Mouse (Mus musculus) CH12.LX (cell line): Measurements from ENCODE around the gene Faiml. TPM values are rescaled to one million over a fixed set of nuclear protein-coding genes. Genes with fewer than 3 reads are reported as not detected.

Source experiments
- DNase-seq: peaks from one replicate; pipeline ENCODE4 v3.0.0-alpha.2; 2013; ENCODE audit errors: extremely low read depth
- H3K27ac ChIP-seq: 2 replicates; pipeline ENCODE4 v1.5.1; 2012; ENCODE audit warnings: low read depth, mild to moderate bottlenecking, control low read depth, moderate library complexity; ENCODE audit not compliant: insufficient read depth
- H3K27me3 ChIP-seq: replicated peaks from 2 replicates; pipeline ENCODE3; 2012; ENCODE audit warnings: inconsistent platforms
- H3K36me3 ChIP-seq, 2 experiments: replicated peaks in 1 of 2; 2 replicates each; pipeline versions ENCODE3 to v1.6.1; 2012; ENCODE audit warnings: inconsistent platforms in 1 of 2, low read length in 1 of 2, mild to moderate bottlenecking in 1 of 2, mixed read lengths in 1 of 2, moderate library complexity in 1 of 2; ENCODE audit not compliant: control insufficient read depth in 1 of 2, insufficient read depth in 1 of 2
- H3K4me1 ChIP-seq, 2 experiments: 2 replicates each; pipeline ENCODE4 v1.6.1; 2012; ENCODE audit warnings: inconsistent platforms in 1 of 2, moderate library complexity in 1 of 2; ENCODE audit not compliant: insufficient read depth in 2 of 2, control insufficient read depth in 1 of 2
- H3K4me2 ChIP-seq: 2 replicates; pipeline ENCODE4 v1.6.1; 2012; ENCODE audit warnings: low read depth, mild to moderate bottlenecking, control low read depth; ENCODE audit not compliant: poor library complexity, insufficient read depth, severe bottlenecking
- H3K4me3 ChIP-seq, 3 experiments: fragments of 150-350 bp in 1 of 3; sonication (generic) in 1 of 3; replicated peaks in 1 of 3; 2 replicates each; pipeline versions ENCODE3 to v1.5.1; 2011 to 2012; ENCODE audit warnings: low read depth in 2 of 3, low read length in 2 of 3, mild to moderate bottlenecking in 2 of 3, moderate library complexity in 2 of 3, control low read depth in 1 of 3, improper control_type of control experiment in 1 of 3, inconsistent platforms in 1 of 3, mixed read lengths in 1 of 3; ENCODE audit not compliant: poor library complexity in 1 of 3
- H3K79me2 ChIP-seq: replicated peaks from 2 replicates; pipeline ENCODE4 v1.6.1; 2012; ENCODE audit warnings: mild to moderate bottlenecking, moderate library complexity; ENCODE audit not compliant: control insufficient read depth, poor library complexity, insufficient read depth, severe bottlenecking; ENCODE audit errors: extremely low read depth
- H3K9ac ChIP-seq: 2 replicates; pipeline ENCODE4 v1.6.1; 2012; ENCODE audit warnings: low read depth, mild to moderate bottlenecking, control low read depth, moderate library complexity; ENCODE audit not compliant: insufficient read depth
- H3K9me3 ChIP-seq: replicated peaks from 2 replicates; pipeline ENCODE3; 2012; ENCODE audit warnings: low read length, inconsistent platforms, mixed read lengths
- BHLHE40 ChIP-seq: IDR thresholded peaks from 2 replicates; pipeline ENCODE4 v1.6.1; 2011; ENCODE audit warnings: mild to moderate bottlenecking, low read depth, low read length, improper control_type of control experiment
- CHD1 ChIP-seq: IDR thresholded peaks from 2 replicates; pipeline ENCODE4 v1.6.1; 2012; ENCODE audit warnings: low read depth, low read length, improper control_type of control experiment, inconsistent platforms
- CHD2 ChIP-seq: IDR thresholded peaks from 2 replicates; pipeline ENCODE4 v1.6.1; 2011; ENCODE audit warnings: low read length, improper control_type of control experiment
- CTCF ChIP-seq, 2 experiments: IDR thresholded peaks in 1 of 2; conservative IDR thresholded peaks in 1 of 2; 2 replicates each; pipeline ENCODE4 v1.5.1; 2011 to 2012; ENCODE audit warnings: low read depth in 2 of 2, low read length in 2 of 2, improper control_type of control experiment in 1 of 2, inconsistent platforms in 1 of 2, mild to moderate bottlenecking in 1 of 2, moderate library complexity in 1 of 2
- E2F4 ChIP-seq: IDR thresholded peaks from 2 replicates; pipeline ENCODE4 v1.6.1; 2011; ENCODE audit warnings: low read depth, low read length, improper control_type of control experiment; ENCODE audit not compliant: insufficient replicate concordance
- ELF1 ChIP-seq: IDR thresholded peaks from 2 replicates; pipeline ENCODE4 v1.6.1; 2014; ENCODE audit warnings: low read depth, mild to moderate bottlenecking, inconsistent platforms, low read length, improper control_type of control experiment
- ETS1 ChIP-seq: conservative IDR thresholded peaks from 2 replicates; pipeline ENCODE4 v1.6.1; 2012; ENCODE audit warnings: low read depth, mild to moderate bottlenecking, inconsistent platforms, low read length, improper control_type of control experiment, moderate library complexity
- GABPA ChIP-seq: IDR thresholded peaks from 2 replicates; pipeline ENCODE4 v1.6.1; 2012; ENCODE audit warnings: low read depth, low read length, improper control_type of control experiment, inconsistent platforms; ENCODE audit not compliant: insufficient replicate concordance
- HCFC1 ChIP-seq: IDR thresholded peaks from 2 replicates; pipeline ENCODE4 v1.6.1; 2012; ENCODE audit warnings: low read depth, mild to moderate bottlenecking, inconsistent platforms, low read length, improper control_type of control experiment
- IRF4 ChIP-seq: IDR thresholded peaks from 2 replicates; pipeline ENCODE4 v1.6.1; 2014; ENCODE audit warnings: low read depth, mild to moderate bottlenecking, inconsistent platforms, low read length, improper control_type of control experiment
- JUND ChIP-seq: conservative IDR thresholded peaks from 2 replicates; pipeline ENCODE4 v1.6.1; 2011; ENCODE audit warnings: low read depth, low read length, improper control_type of control experiment
- KAT2A ChIP-seq: IDR thresholded peaks from 2 replicates; pipeline ENCODE4 v1.6.1; 2012; ENCODE audit warnings: low read length, improper control_type of control experiment, inconsistent platforms; ENCODE audit not compliant: insufficient replicate concordance
- MAFK ChIP-seq: IDR thresholded peaks from 2 replicates; pipeline ENCODE4 v1.6.1; 2011; ENCODE audit warnings: low read length, improper control_type of control experiment; ENCODE audit not compliant: insufficient replicate concordance
- MAX ChIP-seq: IDR thresholded peaks from 2 replicates; pipeline ENCODE4 v1.6.1; 2011; ENCODE audit warnings: low read length, improper control_type of control experiment
- MAZ ChIP-seq: IDR thresholded peaks from 2 replicates; pipeline ENCODE4 v1.6.1; 2012; ENCODE audit warnings: low read depth, mild to moderate bottlenecking, inconsistent platforms, low read length, improper control_type of control experiment, moderate library complexity
- MEF2A ChIP-seq: IDR thresholded peaks from 2 replicates; pipeline ENCODE4 v1.6.1; 2014; ENCODE audit warnings: low read depth, mild to moderate bottlenecking, inconsistent platforms, low read length, improper control_type of control experiment, borderline replicate concordance
- MYC ChIP-seq: IDR thresholded peaks from 2 replicates; pipeline ENCODE4 v1.6.1; 2011; ENCODE audit warnings: low read depth, mild to moderate bottlenecking, improper control_type of control experiment, low read length
- NELFE ChIP-seq: IDR thresholded peaks from 2 replicates; pipeline ENCODE4 v1.6.1; 2011; ENCODE audit warnings: low read depth, low read length, improper control_type of control experiment
- NRF1 ChIP-seq: IDR thresholded peaks from 2 replicates; pipeline ENCODE4 v1.6.1; 2014; ENCODE audit warnings: low read depth, mild to moderate bottlenecking, inconsistent platforms, low read length, improper control_type of control experiment, moderate library complexity
- PAX5 ChIP-seq: IDR thresholded peaks from 2 replicates; pipeline ENCODE4 v1.6.1; 2012; ENCODE audit warnings: low read length, inconsistent platforms, mixed read lengths
- POLR2A ChIP-seq: IDR thresholded peaks from 2 replicates; pipeline ENCODE4 v1.6.1; 2011; ENCODE audit warnings: low read depth, mild to moderate bottlenecking, improper control_type of control experiment, low read length
- POLR2AphosphoS2 ChIP-seq: IDR thresholded peaks from 2 replicates; pipeline ENCODE4 v1.6.1; 2011; ENCODE audit warnings: low read depth, low read length, improper control_type of control experiment
- RAD21 ChIP-seq: IDR thresholded peaks from 2 replicates; pipeline ENCODE4 v1.6.1; 2011; ENCODE audit warnings: low read depth, mild to moderate bottlenecking, low read length, improper control_type of control experiment, moderate library complexity
- SIN3A ChIP-seq: IDR thresholded peaks from 2 replicates; pipeline ENCODE4 v1.6.1; 2012; ENCODE audit warnings: low read length, improper control_type of control experiment, inconsistent platforms
- SMC3 ChIP-seq: IDR thresholded peaks from 2 replicates; pipeline ENCODE4 v1.6.1; 2011; ENCODE audit warnings: low read depth, low read length, improper control_type of control experiment
- TBP ChIP-seq: conservative IDR thresholded peaks from 2 replicates; pipeline ENCODE4 v1.6.1; 2011; ENCODE audit warnings: low read depth, low read length, improper control_type of control experiment
- UBTF ChIP-seq: IDR thresholded peaks from 2 replicates; pipeline ENCODE4 v1.6.1; 2012; ENCODE audit warnings: low read depth, mild to moderate bottlenecking, inconsistent platforms, low read length, improper control_type of control experiment, moderate library complexity
- USF1 ChIP-seq: IDR thresholded peaks from 2 replicates; pipeline ENCODE4 v1.6.1; 2014; ENCODE audit warnings: low read depth, mild to moderate bottlenecking, inconsistent platforms, low read length, improper control_type of control experiment
- USF2 ChIP-seq: conservative IDR thresholded peaks from 2 replicates; pipeline ENCODE4 v1.6.1; 2011; ENCODE audit warnings: low read depth, low read length, improper control_type of control experiment
- ZC3H11A ChIP-seq: IDR thresholded peaks from 2 replicates; pipeline ENCODE4 v1.6.1; 2012; ENCODE audit warnings: low read depth, mild to moderate bottlenecking, inconsistent platforms, low read length, improper control_type of control experiment
- ZMIZ1 ChIP-seq: IDR thresholded peaks from 2 replicates; pipeline ENCODE4 v1.6.1; 2012; ENCODE audit warnings: low read depth, mild to moderate bottlenecking, inconsistent platforms, low read length, improper control_type of control experiment
- dilution Hi-C: fragments of 300-500 bp; cut with MboI; formaldehyde crosslinking; loops from 2 replicates; pipeline ENCODE4 v1.14.3; 2020; ENCODE audit warnings: low sequenced_read_pairs; ENCODE audit not compliant: extremely low pct_unique_long_range_greater_than_20kb, extremely low pct_ligation_motif_present
- in situ Hi-C: fragments of 300-500 bp; cut with MboI; formaldehyde crosslinking; loops from 3 replicates; pipeline ENCODE4 v1.14.3; 2019; ENCODE audit warnings: low sequenced_read_pairs, low pct_ligation_motif_present, low pct_unique_long_range_greater_than_20kb, mixed read lengths
- polyA plus RNA-seq: library from polyadenylated mRNA; unstranded; fragments of >175 nt; gene quantifications from 2 replicates; pipeline ENCODE4 v1.2.1, GENCODE M21; 2012; ENCODE audit warnings: low read depth; ENCODE audit not compliant: insufficient read length
- total RNA-seq, 2 experiments: library from RNA; depleted of rRNA; stranded (reverse); fragments of 300-350 nt in 1 of 2; fragments of >200 nt in 1 of 2; gene quantifications; 2 replicates each; pipeline ENCODE4 v1.2.3; 2012 to 2014

The Faiml gene
- total and polyA plus RNA-seq, 3 experiments, result not detected

DNA sequence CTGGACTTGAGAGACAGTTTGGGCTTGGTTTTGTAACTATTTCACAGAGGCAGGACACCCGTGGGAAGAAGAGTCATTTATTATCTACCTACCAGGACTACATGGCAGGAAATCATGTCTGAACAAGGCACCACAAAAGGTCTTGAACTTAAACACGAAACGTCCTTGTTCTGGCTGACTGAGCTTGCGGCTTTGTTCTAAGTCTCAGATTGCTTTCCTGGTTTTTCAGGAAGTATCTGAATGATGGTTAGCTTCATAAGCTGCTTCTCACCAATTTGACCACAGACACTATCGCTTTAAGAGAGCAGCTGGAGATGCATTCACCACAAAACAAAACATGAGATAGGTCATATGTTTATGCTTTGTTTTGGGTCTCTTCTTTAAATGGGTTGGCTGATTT lies 3.5 kb upstream of the Faiml start (continued):
- TF ChIP-seq KAT2A (no peak), NELFE (no peak), HCFC1 (no peak), POLR2AphosphoS2 (no peak), ELF1 (no peak), CHD1 (no peak), ETS1 (0 out of 2 replicates have a peak, but pooled peaks have one; percentile 17), USF1 (no peak)

DNA sequence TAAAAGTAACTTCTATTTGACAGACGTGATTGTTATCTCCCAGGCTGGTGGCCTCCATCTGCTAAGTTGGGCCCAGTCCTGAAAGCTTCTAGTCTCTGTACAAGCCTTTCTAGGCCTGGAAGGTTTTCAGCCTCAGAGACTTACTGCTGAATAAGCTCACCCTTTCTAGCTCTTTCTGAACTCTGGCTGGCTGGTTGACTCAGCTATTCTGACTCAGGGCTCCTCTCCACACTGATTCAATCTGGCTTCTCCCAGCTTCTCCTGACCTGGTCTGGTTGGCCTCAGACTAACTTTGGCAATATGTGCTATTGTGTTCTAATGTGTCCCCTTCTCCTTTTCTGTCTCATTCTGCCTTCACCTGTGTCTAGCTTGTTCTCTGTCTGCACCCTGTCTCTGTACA lies 2.2 kb upstream of the Faiml start:
- no peak overlapping the region for H3K27ac ChIP-seq
- H3K9ac ChIP-seq, result no peak overlapping the region

DNA sequence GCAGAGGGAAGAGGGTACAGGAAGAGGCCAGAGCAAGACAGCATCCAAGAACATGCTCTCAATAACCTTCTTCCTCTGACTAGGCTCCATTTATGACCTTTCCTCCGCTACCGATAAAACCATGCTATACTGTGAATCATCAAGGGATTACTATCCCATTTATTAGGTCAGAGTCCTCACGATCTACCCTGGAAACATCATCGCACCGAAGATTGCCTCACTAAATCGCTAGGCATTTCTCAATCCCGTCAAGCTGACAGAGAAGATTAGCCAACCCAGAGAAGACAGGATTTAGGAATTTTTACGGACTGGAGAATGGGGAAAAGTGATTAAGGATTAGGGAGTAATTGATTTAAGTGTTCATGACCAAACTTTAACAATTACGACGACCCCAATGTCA lies 1.2 kb upstream of the Faiml start:
- in situ Hi-C loops, result no loop called here

More for the DNA sequence above, 2.2 kb upstream of the Faiml start:
- Histone ChIP-seq H3K27me3 (peaks cover 18% of the 10 kb centered on the region), H3K79me2 (no peaks in the 10 kb centered on the region), H3K36me3 (no peaks in the 10 kb centered on the region), H3K4me1 (peaks cover 0 to 26% of the 10 kb centered on the region in 2 experiments; a peak in 2 of 4 replicates), H3K4me2 (no peak overlapping the region), H3K9me3 (peaks cover 4% of the 10 kb centered on the region), H3K4me3 (no peak overlapping the region)
- dilution Hi-C loops (no loop called here), in situ Hi-C loops (no loop called here)
- no peak for DNase-seq
- no peak for TF ChIP-seq JUND
- no peak for TF ChIP-seq RAD21
- no peak for TF ChIP-seq UBTF
- TF ChIP-seq MAFK, result no peak
- no peak for TF ChIP-seq MAX
- no peak for TF ChIP-seq POLR2AphosphoS2
- no peak for TF ChIP-seq PAX5
- no peak for TF ChIP-seq E2F4
- no peak for TF ChIP-seq KAT2A
- TF ChIP-seq ZC3H11A, result no peak
- no peak for TF ChIP-seq TBP
- TF ChIP-seq CTCF (conservative IDR thresholded peaks at IDR 0.05 in 1 of 2, IDR thresholded peaks at IDR 0.05 in 1 of 2; ENCODE audit: low read depth in 2 of 2, low read length in 2 of 2), result no peak
- no peak for TF ChIP-seq SMC3
- no peak for TF ChIP-seq BHLHE40
- no peak for TF ChIP-seq POLR2A
- no peak for TF ChIP-seq CHD2
- no peak for TF ChIP-seq IRF4

More for the DNA sequence above, 1.2 kb upstream of the Faiml start:
- no peak for DNase-seq
- Histone ChIP-seq H3K27ac (no peak overlapping the region), H3K4me3 (no peak overlapping the region), H3K4me1 (peaks cover 0 to 22% of the 10 kb centered on the region in 2 experiments; a peak in 2 of 4 replicates), H3K27me3 (peaks cover 18% of the 10 kb centered on the region), H3K9me3 (peaks cover 4% of the 10 kb centered on the region), H3K79me2 (no peaks in the 10 kb centered on the region), H3K4me2 (no peak overlapping the region), H3K9ac (no peak overlapping the region), H3K36me3 (no peaks in the 10 kb centered on the region)
- TF ChIP-seq CHD1 (no peak), MYC (no peak), ZC3H11A (no peak), NELFE (no peak), GABPA (no peak), NRF1 (no peak), MAX (no peak), PAX5 (no peak), TBP (no peak), IRF4 (no peak), USF2 (no peak), POLR2A (no peak), MEF2A (no peak), CHD2 (no peak), ZMIZ1 (no peak), SIN3A (no peak), KAT2A (no peak), MAZ (no peak)
- dilution Hi-C loops, result no loop called here
